Mouse (Mus musculus) intestine, postnatal 0 days (tissue): ENCODE data around the gene Kif27. TPM values are rescaled to one million over a fixed set of nuclear protein-coding genes. Genes with fewer than 3 reads are reported as not detected.
A peak's percentile ranks its signal among the peaks of the same experiment; 100 is the strongest.

Experiments
- ATAC-seq: fragments of 200-750 bp; cut with Nextera tagmentation; 2 replicates; pipeline ENCODE4 v1.8.0; 2017; ENCODE audit warnings: mild to moderate bottlenecking, moderate TSS enrichment, moderate library complexity
- H3K27ac ChIP-seq: fragments of 300-500 bp; sonication (generic); 2 replicates; pipeline ENCODE4 v1.5.1; 2014; ENCODE audit warnings: mild to moderate bottlenecking, low read depth, low read length, moderate library complexity
- H3K27me3 ChIP-seq: fragments of 300-500 bp; sonication (generic); replicated peaks from 2 replicates; pipeline ENCODE4 v1.6.1; 2014; ENCODE audit warnings: low read length, mixed read lengths; ENCODE audit not compliant: control insufficient read depth, insufficient read depth
- H3K36me3 ChIP-seq: fragments of 300-500 bp; sonication (generic); 2 replicates; pipeline ENCODE4 v1.6.1; 2014; ENCODE audit warnings: mild to moderate bottlenecking, moderate library complexity; ENCODE audit not compliant: control insufficient read depth, insufficient read depth
- H3K4me1 ChIP-seq: fragments of 300-500 bp; sonication (generic); replicated peaks from 2 replicates; pipeline ENCODE4 v1.6.1; 2014; ENCODE audit warnings: antibody characterized with exemption, low read length, mixed read lengths; ENCODE audit not compliant: control insufficient read depth, insufficient read depth
- H3K4me2 ChIP-seq: fragments of 300-500 bp; sonication (generic); replicated peaks from 2 replicates; pipeline ENCODE4 v1.6.1; 2014; ENCODE audit warnings: low read depth, mild to moderate bottlenecking, moderate library complexity
- H3K4me3 ChIP-seq: fragments of 300-500 bp; sonication (generic); 2 replicates; pipeline ENCODE4 v1.5.1; 2014; ENCODE audit warnings: low read depth, low read length
- H3K9ac ChIP-seq: fragments of 300-500 bp; sonication (generic); 2 replicates; pipeline ENCODE4 v1.6.1; 2014; ENCODE audit warnings: mild to moderate bottlenecking, low read depth, low read length
- H3K9me3 ChIP-seq: fragments of 300-500 bp; sonication (generic); 2 replicates; pipeline ENCODE4 v1.6.1; 2016; ENCODE audit warnings: mixed run types; ENCODE audit not compliant: control insufficient read depth
- CTCF ChIP-seq: sonication (generic); IDR thresholded peaks from 2 replicates; pipeline ENCODE4 v1.5.1; 2016; ENCODE audit warnings: low read depth, mild to moderate bottlenecking, control low read depth, antibody characterized with exemption, moderate library complexity
- WGBS: fragments of 180-500 bp; shearing (Covaris S2); extraction: QIAGEN DNeasy Blood & Tissue Kit; methylation state at CpG from one replicate; pipeline ENCODE4 v1.1.7; 2014; 5-methylcytosine and 5-hydroxymethylcytosine counted together
- polyA plus RNA-seq: library from polyadenylated mRNA; unstranded; fragments of >200 nt; fragmentation: Nextera tagmentation; extraction: Ambion mirVana; gene quantifications from 2 replicates; pipeline ENCODE4 v1.2.1, GENCODE M21; 2015

Gene Kif27
- polyA plus RNA-seq, 1 experiment from 2014 or later: 0.55 TPM

GRCm38 (mm10) chr13:58295582-58295981, 63.3 kb downstream of the Kif27 start:
- Histone ChIP-seq H3K4me2 (no peak overlapping the region), H3K9me3 (no peaks in the 10 kb centered on the region), H3K36me3 (no peaks in the 10 kb centered on the region), H3K4me1 (no peaks in the 10 kb centered on the region), H3K27ac (no peak overlapping the region), H3K4me3 (no peak overlapping the region), H3K27me3 (no peaks in the 10 kb centered on the region), H3K9ac (no peak overlapping the region)
- no peak for TF ChIP-seq CTCF
- ATAC-seq: no peak
- WGBS: 32% methylated on average over 3 of the region's 3 CpGs

- TF ChIP-seq CTCF: no peak
- Histone ChIP-seq H3K4me1 (no peaks in the 10 kb centered on the region), H3K27me3 (no peaks in the 10 kb centered on the region), H3K9ac (no peak overlapping the region), H3K4me2 (no peak overlapping the region), H3K27ac (no peak overlapping the region), H3K9me3 (no peaks in the 10 kb centered on the region), H3K36me3 (no peaks in the 10 kb centered on the region), H3K4me3 (no peak overlapping the region)
- no peak for ATAC-seq
- 51% methylated on average over 5 of the region's 5 CpGs for WGBS
Observed at GRCm38 (mm10) chr13:58292811-58293210, 66.1 kb downstream of the Kif27 start.

- Histone ChIP-seq H3K9ac (no peak overlapping the region), H3K9me3 (no peaks in the 10 kb centered on the region), H3K27me3 (no peaks in the 10 kb centered on the region), H3K27ac (no peak overlapping the region), H3K4me2 (no peak overlapping the region), H3K36me3 (no peaks in the 10 kb centered on the region), H3K4me1 (no peaks in the 10 kb centered on the region), H3K4me3 (no peak overlapping the region)
- no peak for ATAC-seq
- WGBS: 83% methylated on average over 1 of the region's 1 CpGs
- peak; percentile 49 for TF ChIP-seq CTCF
Observed at GRCm38 (mm10) chr13:58289308-58289707, 69.6 kb downstream of the Kif27 start.

DNA sequence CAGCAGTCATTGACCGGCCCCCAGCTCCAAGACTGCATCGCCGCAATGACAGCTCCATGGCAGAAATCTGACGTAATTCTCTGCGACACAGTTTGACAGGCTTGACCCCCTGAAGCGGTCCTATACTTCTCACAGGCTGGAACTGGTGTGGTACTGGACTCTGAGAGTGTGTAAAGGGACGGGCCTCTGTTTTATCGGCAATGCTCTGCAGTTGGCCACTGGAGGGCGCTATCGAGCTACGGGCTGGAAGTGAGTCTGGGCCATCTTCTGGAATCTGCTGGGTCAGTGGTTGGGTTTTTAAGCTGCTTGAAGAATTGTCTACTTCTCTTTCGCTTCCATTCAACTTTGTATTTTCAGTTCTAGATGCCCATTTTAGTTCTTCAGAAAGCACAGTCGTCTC, 71.1 kb downstream of the Kif27 start:
- peak; percentile 99 for TF ChIP-seq CTCF
- no peak overlapping the region for H3K4me2 ChIP-seq
- no peaks in the 10 kb centered on the region for H3K9me3 ChIP-seq
- H3K36me3 ChIP-seq: no peaks in the 10 kb centered on the region
- H3K27ac ChIP-seq: no peak overlapping the region
- H3K4me1 ChIP-seq: no peaks in the 10 kb centered on the region
- peak; percentile 74 for ATAC-seq
- H3K9ac ChIP-seq: no peak overlapping the region
- H3K27me3 ChIP-seq: no peaks in the 10 kb centered on the region
- 15% methylated on average over 13 of the region's 13 CpGs for WGBS
- H3K4me3 ChIP-seq: no peak overlapping the region

GRCm38 (mm10) chr13:58283466-58283865, 75.5 kb downstream of the Kif27 start:
- H3K9me3 ChIP-seq: no peaks in the 10 kb centered on the region
- no peak overlapping the region for H3K9ac ChIP-seq
- no peak for TF ChIP-seq CTCF
- H3K27me3 ChIP-seq: no peaks in the 10 kb centered on the region
- no peak overlapping the region for H3K4me3 ChIP-seq
- H3K4me2 ChIP-seq: no peak overlapping the region
- H3K36me3 ChIP-seq: no peaks in the 10 kb centered on the region
- 72% methylated on average over 4 of the region's 4 CpGs for WGBS
- H3K27ac ChIP-seq: no peak overlapping the region
- no peaks in the 10 kb centered on the region for H3K4me1 ChIP-seq
- ATAC-seq: no peak

DNA sequence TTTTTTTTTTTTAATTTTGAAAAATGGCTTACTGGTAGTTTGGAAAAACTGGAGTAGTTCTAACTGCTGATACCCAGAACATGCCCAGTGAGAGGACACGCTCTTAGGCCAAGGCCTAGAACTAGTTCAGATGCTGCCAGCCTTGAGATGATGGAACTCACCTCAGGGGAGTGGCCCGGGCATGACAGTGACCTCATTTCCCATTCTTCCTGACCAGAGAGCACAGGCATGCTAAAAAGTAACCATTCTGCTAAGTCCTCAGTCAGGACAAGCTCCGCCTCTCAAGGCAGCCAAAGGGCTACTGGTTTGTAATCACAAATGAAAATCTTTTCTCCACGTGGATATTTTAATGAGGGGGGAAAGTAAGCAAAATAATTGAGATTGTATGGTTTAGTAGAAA, 77.0 kb downstream of the Kif27 start:
- no peaks in the 10 kb centered on the region for H3K9me3 ChIP-seq
- no peak overlapping the region for H3K4me3 ChIP-seq
- no peak overlapping the region for H3K9ac ChIP-seq
- ATAC-seq: no peak
- 68% methylated on average over 4 of the region's 4 CpGs for WGBS
- H3K4me1 ChIP-seq: no peaks in the 10 kb centered on the region
- no peak for TF ChIP-seq CTCF
- H3K4me2 ChIP-seq: no peak overlapping the region
- no peaks in the 10 kb centered on the region for H3K27me3 ChIP-seq
- H3K27ac ChIP-seq: no peak overlapping the region
- no peaks in the 10 kb centered on the region for H3K36me3 ChIP-seq

- Histone ChIP-seq H3K4me3 (no peak overlapping the region), H3K36me3 (no peaks in the 10 kb centered on the region), H3K27ac (no peak overlapping the region), H3K9ac (no peak overlapping the region), H3K27me3 (no peaks in the 10 kb centered on the region), H3K4me2 (no peak overlapping the region), H3K9me3 (no peaks in the 10 kb centered on the region), H3K4me1 (no peaks in the 10 kb centered on the region)
- no peak for ATAC-seq
- whole genome bisulfite sequencing: 79% methylated on average over 3 of the region's 3 CpGs
- TF ChIP-seq CTCF: no peak
Observed at GRCm38 (mm10) chr13:58280528-58280927, 78.4 kb downstream of the Kif27 start.
